Mouse (Mus musculus) stomach, postnatal 0 days (tissue): ENCODE results near the gene St3gal3.

Source experiments
- CTCF ChIP-seq: IDR thresholded peaks from 2 replicates; pipeline ENCODE4 v1.5.1; 2016; ENCODE audit warnings: antibody characterized with exemption, low read depth, mild to moderate bottlenecking, moderate library complexity
- EP300 ChIP-seq: optimal IDR thresholded peaks from 2 replicates; pipeline ENCODE3; 2016; ENCODE audit warnings: antibody characterized with exemption

DNA sequence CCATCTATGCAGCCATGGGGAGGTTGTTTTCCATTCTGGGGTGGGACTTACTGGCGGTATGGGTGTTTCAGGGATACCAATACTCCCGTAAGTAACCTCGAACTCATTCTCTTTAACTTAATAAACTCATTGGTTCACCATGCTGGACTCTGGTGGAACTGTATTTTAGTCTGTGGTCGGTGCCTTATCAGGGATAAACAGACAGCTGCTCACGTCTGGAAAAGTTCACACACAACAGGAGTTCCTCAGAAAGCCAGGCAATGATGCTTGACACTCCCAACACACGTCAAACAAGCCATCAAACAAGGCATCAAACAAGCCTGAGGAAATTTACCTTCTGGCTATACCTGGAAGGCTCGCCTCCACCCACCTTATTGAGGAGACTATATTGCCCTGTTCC, 19.6 kb downstream of the St3gal3 start:
- no peak for TF ChIP-seq CTCF
- TF ChIP-seq EP300: no peak
